Mouse (Mus musculus) intestine, embryonic 15.5 days (tissue): ENCODE results near the gene Hps4. TPM values are rescaled to one million over a fixed set of nuclear protein-coding genes. Genes with fewer than 3 reads are reported as not detected.
"Not testable (repeated sequence)": the region's sequence is repeated elsewhere in the genome, so short reads cannot be mapped to it uniquely, and the experiment has no call there.

Source experiments
- ATAC-seq: fragments of 200-750 bp; cut with Nextera tagmentation; 2 replicates; pipeline ENCODE4 v1.8.0; 2017; ENCODE audit warnings: moderate TSS enrichment, moderate library complexity
- H3K27ac ChIP-seq: fragments of 300-500 bp; sonication (generic); 2 replicates; pipeline ENCODE4 v1.5.1; 2015; ENCODE audit warnings: mild to moderate bottlenecking, inconsistent platforms
- H3K27me3 ChIP-seq: fragments of 300-500 bp; sonication (generic); replicated peaks from 2 replicates; pipeline ENCODE4 v1.6.1; 2015; ENCODE audit warnings: inconsistent platforms
- H3K36me3 ChIP-seq: fragments of 300-500 bp; sonication (generic); 2 replicates; pipeline ENCODE4 v1.6.1; 2015; ENCODE audit warnings: inconsistent platforms
- H3K4me1 ChIP-seq: fragments of 300-500 bp; sonication (generic); replicated peaks from 2 replicates; pipeline ENCODE4 v1.6.1; 2015; ENCODE audit warnings: inconsistent platforms
- H3K4me2 ChIP-seq: fragments of 300-500 bp; sonication (generic); replicated peaks from 2 replicates; pipeline ENCODE4 v1.6.1; 2015; ENCODE audit warnings: mild to moderate bottlenecking, inconsistent platforms
- H3K4me3 ChIP-seq: fragments of 300-500 bp; sonication (generic); replicated peaks from 2 replicates; pipeline ENCODE4 v1.5.1; 2015; ENCODE audit warnings: inconsistent platforms
- H3K9ac ChIP-seq: fragments of 300-500 bp; sonication (generic); 2 replicates; pipeline ENCODE4 v1.6.1; 2015; ENCODE audit warnings: inconsistent platforms
- H3K9me3 ChIP-seq: fragments of 300-500 bp; sonication (generic); 2 replicates; pipeline ENCODE4 v1.6.1; 2016; ENCODE audit warnings: inconsistent platforms
- WGBS: fragments of 180-500 bp; shearing (Covaris S2); methylation state at CpG from one replicate; pipeline ENCODE4 v1.1.7; 2015; 5-methylcytosine and 5-hydroxymethylcytosine counted together
- polyA plus RNA-seq: library from polyadenylated mRNA; unstranded; fragments of >200 nt; fragmentation: Nextera tagmentation; extraction: Ambion mirVana; gene quantifications from 2 replicates; pipeline ENCODE4 v1.2.1, GENCODE M21; 2015

Hps4 gene
- polyA plus RNA-seq, 1 experiment from 2014 or later: 38.7 TPM

DNA sequence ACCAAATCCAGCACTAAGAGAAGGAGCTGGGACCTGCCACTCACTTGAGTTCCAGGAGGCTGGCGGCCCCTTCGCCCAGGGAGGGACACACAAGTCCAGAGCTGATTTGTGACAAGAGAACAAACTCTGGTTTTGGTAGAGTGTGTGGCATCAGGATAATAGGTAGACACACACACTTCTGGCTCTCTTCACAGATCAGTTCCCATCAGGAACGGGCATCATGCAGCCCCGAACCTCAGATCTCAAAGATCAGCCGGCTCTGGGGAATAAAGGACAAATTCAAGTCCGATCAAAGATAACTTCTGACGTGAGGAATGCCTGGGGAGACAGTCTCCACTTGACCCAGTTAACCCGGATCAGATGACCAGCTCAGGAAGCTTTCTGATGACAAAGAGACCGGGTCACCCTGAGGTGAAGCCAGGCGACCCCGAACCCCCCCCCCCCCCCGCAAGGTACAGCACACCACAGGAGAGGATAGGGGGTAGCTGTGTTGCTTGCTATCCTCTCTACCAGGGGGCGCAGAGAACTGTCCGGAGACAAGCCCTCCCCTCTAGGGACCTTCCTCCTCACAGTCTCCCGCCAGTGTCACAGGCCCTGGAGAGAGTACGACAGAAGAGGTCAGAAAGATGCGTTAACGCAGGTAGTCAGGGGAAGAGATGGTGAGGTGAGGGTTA, 51.0 kb downstream of the Hps4 start:
- no peak overlapping the region for H3K9ac ChIP-seq
- no peaks in the 10 kb centered on the region for H3K36me3 ChIP-seq
- H3K9me3 ChIP-seq: no peaks in the 10 kb centered on the region
- H3K4me1 ChIP-seq: peaks cover 8% of the 10 kb centered on the region; the same call in 1 of the 2 replicates
- H3K4me3 ChIP-seq: peak overlapping the region; percentile 60
- H3K4me2 ChIP-seq: peak overlapping the region; percentile 89
- no peak overlapping the region for H3K27ac ChIP-seq
- 10% methylated on average over 18 of the region's 18 CpGs for WGBS
- ATAC-seq: no peak
- H3K27me3 ChIP-seq: peaks cover 25% of the 10 kb centered on the region

- no peaks in the 10 kb centered on the region for H3K9me3 ChIP-seq
- H3K4me3 ChIP-seq: peak overlapping the region; percentile 60
- peaks cover 8% of the 10 kb centered on the region; the same call in 1 of the 2 replicates for H3K4me1 ChIP-seq
- 2% methylated on average over 19 of the region's 28 CpGs for WGBS
- peak; percentile 80 for ATAC-seq
- H3K9ac ChIP-seq: peak overlapping the region; percentile 36
- peaks cover 25% of the 10 kb centered on the region for H3K27me3 ChIP-seq
- peak overlapping the region; percentile 89 for H3K4me2 ChIP-seq
- H3K36me3 ChIP-seq: no peaks in the 10 kb centered on the region
- no peak overlapping the region for H3K27ac ChIP-seq
Measured at GRCm38 (mm10) chr5:112394415-112394763, 51.5 kb downstream of the Hps4 start.

DNA sequence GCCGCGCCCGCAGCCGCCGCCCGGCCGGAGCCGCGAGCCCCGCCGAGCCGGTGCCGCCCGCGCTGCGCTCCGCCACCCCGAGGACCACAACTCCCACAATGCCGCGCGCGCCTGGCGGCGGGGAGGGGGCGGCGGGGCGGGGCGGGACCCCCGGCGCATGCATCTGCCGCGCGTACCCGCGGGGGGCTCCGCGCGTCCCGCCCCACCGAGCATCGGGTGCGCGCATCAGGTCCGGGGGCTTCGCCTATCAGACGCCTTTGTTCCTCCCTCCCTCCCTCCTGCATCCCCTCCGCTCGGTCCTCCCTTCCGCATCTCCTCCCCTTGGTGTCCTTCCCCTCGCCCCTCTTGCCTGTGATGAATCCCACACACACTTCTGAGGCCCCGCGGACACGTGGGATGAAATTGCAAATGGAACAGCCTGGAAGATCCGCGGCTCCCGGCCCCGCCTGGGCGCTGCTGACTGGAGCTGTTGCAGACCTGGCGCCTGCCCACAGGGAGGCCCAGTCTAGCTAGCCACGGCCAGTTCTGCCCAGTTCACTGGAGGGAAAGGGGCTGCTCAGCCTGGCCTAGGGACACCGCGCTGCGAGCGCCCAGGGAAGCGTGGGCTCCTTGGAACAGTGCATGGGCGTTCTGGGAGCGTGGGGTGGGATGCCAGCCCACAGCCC, 52.0 kb downstream of the Hps4 start, which contains the start of gene Asphd2:
TSS of gene Asphd2 (minus strand) at position 88 of the 665 bp plus-strand sequence.
- H3K4me2 ChIP-seq: peak within 1 kb of the TSS; percentile 89
- peak within 1 kb of the TSS; percentile 71 for H3K27ac ChIP-seq
- H3K4me3 ChIP-seq: peak within 1 kb of the TSS; percentile 60
- peaks cover 25% of the 10 kb centered on the region for H3K27me3 ChIP-seq
- H3K4me1 ChIP-seq: peaks cover 8% of the 10 kb centered on the region; the same call in 1 of the 2 replicates
- peak within 1 kb of the TSS; percentile 36 for H3K9ac ChIP-seq
- ATAC-seq: peak; percentile 90
- no peaks in the 10 kb centered on the region for H3K36me3 ChIP-seq
- 3% methylated on average over 29 of the region's 67 CpGs for WGBS
- H3K9me3 ChIP-seq: no peaks in the 10 kb centered on the region

GRCm38 (mm10) chr5:112396066-112396465, 53.2 kb downstream of the Hps4 start:
- peaks cover 8% of the 10 kb centered on the region; the same call in 1 of the 2 replicates for H3K4me1 ChIP-seq
- peaks cover 24% of the 10 kb centered on the region for H3K27me3 ChIP-seq
- H3K9ac ChIP-seq: no peak overlapping the region
- H3K4me3 ChIP-seq: no peak overlapping the region
- no peaks in the 10 kb centered on the region for H3K36me3 ChIP-seq
- 77% methylated on average over 18 of the region's 18 CpGs for WGBS
- H3K9me3 ChIP-seq: no peaks in the 10 kb centered on the region
- 0 out of 2 replicates have a peak overlapping the region, but pooled peaks have one; percentile 6 for H3K27ac ChIP-seq
- no peak for ATAC-seq
- H3K4me2 ChIP-seq: no peak overlapping the region

DNA sequence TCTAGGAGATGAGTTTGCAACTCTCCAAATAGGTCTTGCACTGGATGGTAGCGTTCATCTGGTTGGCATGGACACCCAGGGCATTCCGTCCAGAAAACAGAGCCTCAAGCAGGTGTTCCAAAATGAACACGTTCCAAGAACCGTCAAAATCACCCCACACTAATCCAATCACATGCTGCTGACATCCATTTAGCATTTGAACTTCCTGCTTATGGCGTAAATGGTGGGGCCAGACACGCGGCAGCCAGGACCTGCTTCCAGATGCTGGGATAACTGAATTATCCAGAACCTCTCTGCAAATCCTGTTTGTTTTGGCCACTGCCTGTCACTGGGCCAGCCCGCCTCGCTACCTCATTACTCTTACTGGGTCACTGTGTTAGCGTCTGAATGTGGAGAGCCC, 56.4 kb downstream of the Hps4 start:
- Histone ChIP-seq H3K27ac (no peak overlapping the region), H3K27me3 (peaks cover 6% of the 10 kb centered on the region; the same call in 1 of the 2 replicates), H3K9ac (no peak overlapping the region), H3K9me3 (no peaks in the 10 kb centered on the region), H3K4me1 (peaks cover 6% of the 10 kb centered on the region; the same call in 1 of the 2 replicates), H3K4me2 (no peak overlapping the region), H3K36me3 (no peaks in the 10 kb centered on the region), H3K4me3 (no peak overlapping the region)
- WGBS: 67% methylated on average over 10 of the region's 10 CpGs
- no peak for ATAC-seq

- no peak for ATAC-seq
- 39% methylated on average over 3 of the region's 3 CpGs for WGBS
- no peaks in the 10 kb centered on the region for H3K27me3 ChIP-seq
Measured at GRCm38 (mm10) chr5:112402437-112402836, 59.6 kb downstream of the Hps4 start.

GRCm38 (mm10) chr5:112406017-112406416, 63.1 kb downstream of the Hps4 start:
- H3K27ac ChIP-seq: no peak overlapping the region

More at GRCm38 (mm10) chr5:112402437-112402836, 59.6 kb downstream of the Hps4 start:
- Histone ChIP-seq H3K4me3 (no peak overlapping the region), H3K9ac (no peak overlapping the region), H3K36me3 (no peaks in the 10 kb centered on the region), H3K4me2 (no peak overlapping the region), H3K27ac (no peak overlapping the region), H3K9me3 (no peaks in the 10 kb centered on the region), H3K4me1 (no peaks in the 10 kb centered on the region)

DNA sequence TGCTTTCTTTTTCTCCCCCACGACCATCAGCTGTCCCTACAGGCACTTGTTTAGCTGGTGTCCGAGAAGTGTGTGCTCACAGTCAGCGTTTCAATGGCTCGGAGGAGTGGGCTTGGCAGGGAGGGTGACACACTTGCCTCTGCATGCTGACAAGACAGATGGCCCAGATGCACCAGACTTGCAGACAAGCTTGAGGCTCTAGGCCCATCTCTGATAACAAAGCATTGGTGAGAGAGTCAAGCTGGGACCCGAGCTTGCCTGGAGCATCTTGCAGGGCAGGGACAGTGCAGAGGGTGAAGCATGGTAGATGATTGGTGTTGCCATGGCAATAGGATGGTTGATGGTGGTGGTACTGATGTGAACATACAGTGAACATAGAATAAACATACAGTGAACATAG, 66.4 kb downstream of the Hps4 start:
- Histone ChIP-seq H3K4me2 (no peak overlapping the region), H3K27ac (no peak overlapping the region), H3K4me1 (no peaks in the 10 kb centered on the region), H3K9ac (no peak overlapping the region), H3K9me3 (no peaks in the 10 kb centered on the region), H3K4me3 (no peak overlapping the region), H3K36me3 (no peaks in the 10 kb centered on the region), H3K27me3 (0 out of 2 replicates have a peak, but pooled peaks cover 6% of the 10 kb centered on the region)
- 56% methylated on average over 5 of the region's 5 CpGs for WGBS
- no peak for ATAC-seq

More at GRCm38 (mm10) chr5:112406017-112406416, 63.1 kb downstream of the Hps4 start:
- no peaks in the 10 kb centered on the region for H3K36me3 ChIP-seq
- H3K9ac ChIP-seq: no peak overlapping the region
- no peaks in the 10 kb centered on the region for H3K27me3 ChIP-seq
- 62% methylated on average over 3 of the region's 3 CpGs for WGBS
- no peak overlapping the region for H3K4me3 ChIP-seq
- H3K9me3 ChIP-seq: no peaks in the 10 kb centered on the region
- no peak for ATAC-seq
- H3K4me1 ChIP-seq: no peaks in the 10 kb centered on the region
- no peak overlapping the region for H3K4me2 ChIP-seq

- no peak for ATAC-seq
- 0 out of 2 replicates have a peak, but pooled peaks cover 6% of the 10 kb centered on the region for H3K27me3 ChIP-seq
- no peaks in the 10 kb centered on the region for H3K9me3 ChIP-seq
- H3K4me3 ChIP-seq: no peak overlapping the region
- H3K4me1 ChIP-seq: no peaks in the 10 kb centered on the region
- H3K4me2 ChIP-seq: no peak overlapping the region
- 31% methylated on average over 11 of the region's 11 CpGs for WGBS
- H3K27ac ChIP-seq: no peak overlapping the region
- H3K9ac ChIP-seq: no peak overlapping the region
- no peaks in the 10 kb centered on the region for H3K36me3 ChIP-seq
Measured at GRCm38 (mm10) chr5:112411072-112411471, 68.2 kb downstream of the Hps4 start.

- Histone ChIP-seq H3K9me3 (no peaks in the 10 kb centered on the region), H3K4me2 (no peak overlapping the region; the same call in 1 of the 2 replicates), H3K27ac (no peak overlapping the region), H3K27me3 (0 out of 2 replicates have a peak, but pooled peaks cover 6% of the 10 kb centered on the region), H3K4me3 (no peak overlapping the region), H3K9ac (no peak overlapping the region), H3K4me1 (no peaks in the 10 kb centered on the region), H3K36me3 (no peaks in the 10 kb centered on the region)
- 11% methylated on average over 19 of the region's 19 CpGs for WGBS
- no peak for ATAC-seq
Measured at GRCm38 (mm10) chr5:112411514-112412335, 68.8 kb downstream of the Hps4 start.

DNA sequence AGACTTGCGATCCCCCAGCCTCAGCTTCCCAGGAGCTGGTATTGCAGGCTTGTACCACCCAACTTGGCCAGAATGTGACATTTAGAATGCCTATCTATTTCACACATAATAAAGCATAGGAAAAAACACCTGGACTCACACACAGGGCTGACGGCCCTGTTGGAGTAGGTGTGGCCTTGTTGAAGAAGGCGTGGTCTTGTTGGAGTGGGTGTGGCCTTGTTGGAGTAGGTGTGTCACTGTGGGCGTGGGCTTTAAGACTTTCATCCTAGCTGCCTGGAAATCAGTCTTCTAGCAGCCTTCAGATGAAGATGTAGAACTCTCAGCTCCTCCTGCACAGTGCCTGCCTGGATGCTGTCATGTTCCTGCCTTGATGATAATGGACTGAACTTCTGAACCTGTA, 69.9 kb downstream of the Hps4 start:
- not testable (repeated sequence) for H3K9me3 ChIP-seq
- 79% methylated on average over 4 of the region's 4 CpGs for WGBS

GRCm38 (mm10) chr5:112416673-112417072, 73.8 kb downstream of the Hps4 start:
- no peak for ATAC-seq
- 0 out of 2 replicates have a peak, but pooled peaks cover 4% of the 10 kb centered on the region for H3K27me3 ChIP-seq
- no peaks in the 10 kb centered on the region for H3K9me3 ChIP-seq
- no peak overlapping the region for H3K27ac ChIP-seq
- no peak overlapping the region for H3K4me2 ChIP-seq
- 65% methylated on average over 5 of the region's 5 CpGs for WGBS
- no peak overlapping the region for H3K4me3 ChIP-seq
- no peaks in the 10 kb centered on the region for H3K4me1 ChIP-seq
- no peaks in the 10 kb centered on the region for H3K36me3 ChIP-seq
- H3K9ac ChIP-seq: no peak overlapping the region

More for the DNA sequence above, 69.9 kb downstream of the Hps4 start:
- H3K4me1 ChIP-seq, H3K4me2 ChIP-seq, H3K27me3 ChIP-seq, H3K36me3 ChIP-seq, ATAC-seq, H3K4me3 ChIP-seq, H3K9ac ChIP-seq, H3K27ac ChIP-seq: not testable (repeated sequence)
